Mouse (Mus musculus) kidney, embryonic 14.5 days (tissue): ENCODE data around the gene Gpd2. TPM values are rescaled to one million over a fixed set of nuclear protein-coding genes. Genes with fewer than 3 reads are reported as not detected.

ENCODE experiments used
- ATAC-seq: fragments of 200-750 bp; cut with Nextera tagmentation; 2 replicates; pipeline ENCODE4 v1.8.0; 2017; ENCODE audit warnings: moderate number of reproducible peaks, mild to moderate bottlenecking, moderate TSS enrichment, moderate library complexity; ENCODE audit not compliant: low FRiP score, low TSS enrichment
- H3K27ac ChIP-seq: fragments of 300-500 bp; sonication (generic); 2 replicates; pipeline ENCODE4 v1.5.1; 2014; ENCODE audit warnings: low read depth, mild to moderate bottlenecking, low read length, moderate library complexity, mixed read lengths
- H3K27me3 ChIP-seq: fragments of 300-500 bp; sonication (generic); 2 replicates; pipeline ENCODE4 v1.6.1; 2014; ENCODE audit warnings: mild to moderate bottlenecking, low read length; ENCODE audit not compliant: control insufficient read depth, insufficient read depth
- H3K36me3 ChIP-seq: fragments of 300-500 bp; sonication (generic); 2 replicates; pipeline ENCODE4 v1.6.1; 2014; ENCODE audit warnings: low read length, mixed read lengths; ENCODE audit not compliant: control insufficient read depth, insufficient read depth
- H3K4me1 ChIP-seq: fragments of 300-500 bp; sonication (generic); 2 replicates; pipeline ENCODE4 v1.6.1; 2014; ENCODE audit warnings: low read length, mixed read lengths; ENCODE audit not compliant: control insufficient read depth, insufficient read depth
- H3K4me2 ChIP-seq: fragments of 300-500 bp; sonication (generic); replicated peaks from 2 replicates; pipeline ENCODE4 v1.6.1; 2014; ENCODE audit warnings: low read depth, mild to moderate bottlenecking, low read length
- H3K4me3 ChIP-seq: fragments of 300-500 bp; sonication (generic); 2 replicates; pipeline ENCODE4 v1.5.1; 2014; ENCODE audit warnings: mild to moderate bottlenecking, low read length
- H3K9ac ChIP-seq: fragments of 300-500 bp; sonication (generic); 2 replicates; pipeline ENCODE4 v1.6.1; 2014; ENCODE audit warnings: low read depth, mild to moderate bottlenecking, low read length, moderate library complexity
- H3K9me3 ChIP-seq: fragments of 300-500 bp; sonication (generic); 2 replicates; pipeline ENCODE4 v1.6.1; 2016; ENCODE audit warnings: low read length; ENCODE audit not compliant: control insufficient read depth
- WGBS: fragments of 180-500 bp; shearing (Covaris S2); extraction: QIAGEN DNeasy Blood & Tissue Kit; methylation state at CpG from one replicate; pipeline ENCODE4 v1.1.7; 2014; 5-methylcytosine and 5-hydroxymethylcytosine counted together
- polyA plus RNA-seq: library from polyadenylated mRNA; unstranded; fragments of >200 nt; fragmentation: Nextera tagmentation; extraction: Ambion mirVana; gene quantifications from 2 replicates; pipeline ENCODE4 v1.2.1, GENCODE M21; 2014

Gene Gpd2
- polyA plus RNA-seq, 1 experiment from 2014 or later = 19.7 TPM

GRCm38 (mm10) chr2:57414550-57415160 is 177.2 kb downstream of the Gpd2 start:
- no peak overlapping the region for H3K27ac ChIP-seq
- no peaks in the 10 kb centered on the region for H3K4me1 ChIP-seq
- H3K4me2 ChIP-seq = no peak overlapping the region
- 92% methylated on average over 9 of the region's 9 CpGs for WGBS
- no peaks in the 10 kb centered on the region for H3K36me3 ChIP-seq
- H3K9ac ChIP-seq = no peak overlapping the region
- no peak for ATAC-seq
- no peaks in the 10 kb centered on the region for H3K27me3 ChIP-seq
- no peaks in the 10 kb centered on the region for H3K9me3 ChIP-seq
- H3K4me3 ChIP-seq = no peak overlapping the region

GRCm38 (mm10) chr2:57416711-57417110 is 179.3 kb downstream of the Gpd2 start:
- Histone ChIP-seq H3K9ac (no peak overlapping the region), H3K4me3 (no peak overlapping the region), H3K27me3 (no peaks in the 10 kb centered on the region), H3K36me3 (no peaks in the 10 kb centered on the region), H3K9me3 (no peaks in the 10 kb centered on the region), H3K4me1 (no peaks in the 10 kb centered on the region), H3K4me2 (no peak overlapping the region), H3K27ac (no peak overlapping the region)
- 81% methylated on average over 1 of the region's 1 CpGs for WGBS
- no peak for ATAC-seq

Other genes with a start within 250 kb of the Gpd2 start
- 3.3 and 5.4 TPM in 2 replicates for gene Nr4a2, start 113.6 kb upstream of the Gpd2 start, polyA plus RNA-seq